9 mouse cellular contexts compared by ENCODE assay signal in the genomic region with DNA sequence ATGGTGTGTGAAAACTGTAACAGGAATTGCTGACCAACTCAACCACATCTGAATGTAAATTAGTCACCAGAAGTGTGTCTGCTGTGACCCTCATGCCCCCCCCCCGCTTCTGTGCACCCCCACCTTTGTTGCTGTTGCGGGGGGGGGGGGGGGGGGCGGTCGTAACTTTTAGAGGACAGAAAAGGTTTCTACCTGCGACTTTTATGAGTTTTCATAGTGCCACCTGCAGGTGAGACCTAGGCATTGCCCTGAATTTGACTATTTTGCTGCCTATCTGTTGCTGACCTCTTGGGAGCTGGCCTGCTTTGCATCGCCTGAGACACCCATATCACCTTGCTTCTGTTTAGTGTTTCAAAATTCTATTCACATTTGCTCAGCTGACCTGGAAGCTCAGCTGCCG. TPM values are rescaled to one million over a fixed set of nuclear protein-coding genes. Genes with fewer than 3 reads are reported as not detected.
DNase-seq lines count a peak whose midpoint lies in the region; ATAC-seq and TF ChIP-seq lines count a peak whose summit lies in the region.
"Had no signal": no experiment of that assay in that cellular context is flagged by ENCODE, and none has a peak within 500 bp of the region (broad histone marks: within the 10 kb centered on the region; RNA-seq: fewer than 3 reads in every experiment).

No protein-coding gene starts in this region.

- no peak overlapping the region for H3K4me2 ChIP-seq in kidney, embryonic 16.5 days (replicated peaks; ENCODE audit: low read depth, low read length)
- H3K4me2 ChIP-seq in liver, embryonic 14.5 days (ENCODE audit: low read depth), result no peak overlapping the region
- H3K4me2 ChIP-seq: limb, embryonic 15.5 days had no signal

- H3K9me3 ChIP-seq in kidney, embryonic 16.5 days (ENCODE audit: low read length), result no peaks in the 10 kb centered on the region
- no peaks in the 10 kb centered on the region for H3K9me3 ChIP-seq in ES-Bruce4 (replicated peaks; ENCODE audit: control insufficient read depth, insufficient read depth, low read length, poor library complexity, severe bottlenecking)
- no peaks in the 10 kb centered on the region for H3K9me3 ChIP-seq in liver, embryonic 14.5 days (ENCODE audit: control insufficient read depth, low read length)
- H3K9me3 ChIP-seq: limb, embryonic 15.5 days had no signal

- 7% methylated on average over 7 of the region's 7 CpGs for WGBS in kidney, embryonic 16.5 days
- 7% methylated on average over 7 of the region's 7 CpGs for WGBS in liver, embryonic 14.5 days (ENCODE audit: insufficient replicate concordance)

- no peak overlapping the region for H3K9ac ChIP-seq in kidney, embryonic 16.5 days (replicated peaks; ENCODE audit: low read length)
- H3K9ac ChIP-seq in ES-Bruce4 (ENCODE audit: low read depth, poor library complexity, severe bottlenecking), result no peak overlapping the region
- no peak overlapping the region for H3K9ac ChIP-seq in liver, embryonic 14.5 days (replicated peaks)
- H3K9ac ChIP-seq: limb, embryonic 15.5 days had no signal

- no peaks in the 10 kb centered on the region for H3K4me1 ChIP-seq in kidney, embryonic 16.5 days (ENCODE audit: insufficient read depth, low read length)
- H3K4me1 ChIP-seq in ES-Bruce4 (ENCODE audit: control insufficient read depth, insufficient read depth, low read length), result no peaks in the 10 kb centered on the region
- H3K4me1 ChIP-seq in liver, embryonic 14.5 days (replicated peaks; ENCODE audit: control insufficient read depth in 2 of 2, insufficient read depth in 2 of 2, low read length in 1 of 2), result peaks cover 17 to 31% of the 10 kb centered on the region in 2 experiments

- H3K4me3 ChIP-seq in kidney, embryonic 16.5 days (ENCODE audit: low read length), result no peak overlapping the region
- no peak overlapping the region for H3K4me3 ChIP-seq in ES-Bruce4 (ENCODE audit: low read depth, low read length)
- no peak overlapping the region for H3K4me3 ChIP-seq in liver, embryonic 14.5 days (ENCODE audit: insufficient read depth in 1 of 2, low read depth in 2 of 2, low read length in 2 of 2)
- H3K4me3 ChIP-seq: limb, embryonic 15.5 days had no signal

- no peaks in the 10 kb centered on the region for H3K27me3 ChIP-seq in kidney, embryonic 16.5 days (ENCODE audit: insufficient read depth, low read length)
- H3K27me3 ChIP-seq in ES-Bruce4 (ENCODE audit: control insufficient read depth, insufficient read depth, low read length, poor library complexity, severe bottlenecking), result no peaks in the 10 kb centered on the region
- no peaks in the 10 kb centered on the region for H3K27me3 ChIP-seq in liver, embryonic 14.5 days (ENCODE audit: control insufficient read depth, insufficient read depth, low read length)
- H3K27me3 ChIP-seq: limb, embryonic 15.5 days had no signal

- no peak for TF ChIP-seq POLR2A in ES-Bruce4 (IDR thresholded peaks at IDR 0.05; ENCODE audit: insufficient read depth, low read length)

- H3K36me3 ChIP-seq in kidney, embryonic 16.5 days (ENCODE audit: insufficient read depth, low read length), result no peaks in the 10 kb centered on the region
- no peaks in the 10 kb centered on the region for H3K36me3 ChIP-seq in ES-Bruce4 (ENCODE audit: control insufficient read depth, insufficient read depth, low read length, poor library complexity, severe bottlenecking)
- no peaks in the 10 kb centered on the region for H3K36me3 ChIP-seq in liver, embryonic 14.5 days (replicated peaks; ENCODE audit: control insufficient read depth, insufficient read depth, low read depth)
- H3K36me3 ChIP-seq: limb, embryonic 15.5 days had no signal

- peak; percentile 45 for TF ChIP-seq CTCF in ES-Bruce4 (IDR thresholded peaks at IDR 0.05; ENCODE audit: low read depth, low read length)
- peak; percentile 78 for TF ChIP-seq CTCF in liver, embryonic 14.5 days (IDR thresholded peaks at IDR 0.05; ENCODE audit: low read depth)

- DNase-seq in kidney, adult 11 months, result peak; percentile 52
- peak; percentile 54 to 68 for DNase-seq in adrenal gland, postnatal 36 days
- peak; percentile 48 for DNase-seq in forelimb bud, embryonic 11.5 days (ENCODE audit: low read depth, low spot score)
- DNase-seq in liver, embryonic 14.5 days (ENCODE audit: low read depth in 3 of 3, low spot score in 3 of 3), result no peak
- DNase-seq in spleen, postnatal 14 days (ENCODE audit: low spot score in 2 of 2), result peak; percentile 43 to 65
- no peak for DNase-seq in urinary bladder, adult 2 months (ENCODE audit: low spot score)

- no peak overlapping the region for H3K27ac ChIP-seq in kidney, embryonic 16.5 days (ENCODE audit: low read length)
- no peak overlapping the region for H3K27ac ChIP-seq in ES-Bruce4 (ENCODE audit: insufficient read depth, low read length)
- no peak overlapping the region for H3K27ac ChIP-seq in liver, embryonic 14.5 days
- H3K27ac ChIP-seq: limb, embryonic 15.5 days had no signal

- ATAC-seq in kidney, embryonic 16.5 days (ENCODE audit: low FRiP score, low TSS enrichment), result no peak
- ATAC-seq in liver, embryonic 14.5 days (ENCODE audit: insufficient read depth), result no peak

- no peak for TF ChIP-seq EP300 in ES-Bruce4 (IDR thresholded peaks at IDR 0.05; ENCODE audit: insufficient read depth, low read depth, low read length)
- TF ChIP-seq EP300 in liver, embryonic 14.5 days (IDR thresholded peaks at IDR 0.05; ENCODE audit: low read depth), result no peak

RNA-seq across cellular contexts. Expression of gene Grb2, which starts 6.1 kb away (rescaled TPM):
- polyA plus RNA-seq in kidney, embryonic 16.5 days (2015; fragmentation: Nextera tagmentation; extraction: Ambion mirVana), result 86.5 and 87.0 TPM in 2 replicates
- 75.0 and 75.9 TPM in 2 replicates for polyA plus RNA-seq in ES-Bruce4 (2011; ENCODE audit: insufficient read depth, insufficient read length, low read depth, missing spikeins)
- total RNA-seq in adrenal gland, postnatal 36 days (2021), result 100 to 1,000 TPM; 132 to 158 TPM
- 15.7 and 22.4 TPM in 2 replicates for polyA plus RNA-seq in liver, embryonic 14.5 days (2012; rRNA removed)
- polyA plus RNA-seq in liver, embryonic 14.5 days (2014; fragmentation: Nextera tagmentation; extraction: Ambion mirVana), result 26.0 and 30.1 TPM in 2 replicates
- polyA plus RNA-seq in urinary bladder, adult 2 months (2012; rRNA removed), result 57.2 and 62.8 TPM in 2 replicates

RNA-seq across cellular contexts. Expression of gene Tmem94, which starts 50.7 kb away (rescaled TPM):
- 33.4 and 34.5 TPM in 2 replicates for polyA plus RNA-seq in kidney, embryonic 16.5 days (2015; fragmentation: Nextera tagmentation; extraction: Ambion mirVana)
- polyA plus RNA-seq in ES-Bruce4 (2011; ENCODE audit: insufficient read depth, insufficient read length, low read depth, missing spikeins), result 29.2 and 32.6 TPM in 2 replicates
- 10 to 100 TPM; 74.6 to 95.5 TPM for total RNA-seq in adrenal gland, postnatal 36 days (2021)
- 11.0 and 13.8 TPM in 2 replicates for polyA plus RNA-seq in liver, embryonic 14.5 days (2012; rRNA removed)
- polyA plus RNA-seq in liver, embryonic 14.5 days (2014; fragmentation: Nextera tagmentation; extraction: Ambion mirVana), result 3.7 and 6.1 TPM in 2 replicates
- 20.8 and 25.9 TPM in 2 replicates for polyA plus RNA-seq in urinary bladder, adult 2 months (2012; rRNA removed)

Comparison
In these comparisons a context has a peak if more than half of its experiments do, and no peak if none do; other contexts are left out.
1. DNase-seq: peak in kidney, adult 11 months (single experiment), adrenal gland, postnatal 36 days (2 of 2), forelimb bud, embryonic 11.5 days (single experiment) and spleen, postnatal 14 days (2 of 2); none in liver, embryonic 14.5 days (0 of 3) and urinary bladder, adult 2 months (single experiment).